ENCODE assay signal across 24 mouse cellular contexts in genomic region chr17:69474084-69474483, GRCm38 (mm10). TPM values are rescaled to one million over a fixed set of nuclear protein-coding genes. Genes with fewer than 3 reads are reported as not detected.
DNase-seq lines count a peak whose midpoint lies in the region; ATAC-seq and TF ChIP-seq lines count a peak whose summit lies in the region.
"Had no signal": no experiment of that assay in that cellular context is flagged by ENCODE, and none has a peak within 500 bp of the region (broad histone marks: within the 10 kb centered on the region; RNA-seq: fewer than 3 reads in every experiment).

No protein-coding gene starts in this region.

- no peaks in the 10 kb centered on the region for H3K27me3 ChIP-seq in forebrain, embryonic 14.5 days (replicated peaks; ENCODE audit: control insufficient read depth, insufficient read depth, low read length)
- H3K27me3 ChIP-seq in forebrain, embryonic 13.5 days, result 0 out of 2 replicates have a peak, but pooled peaks cover 6% of the 10 kb centered on the region
- no peaks in the 10 kb centered on the region; the same call in 1 of the 2 replicates for H3K27me3 ChIP-seq in forebrain, postnatal 0 days (ENCODE audit: insufficient read depth, low read length)
- H3K27me3 ChIP-seq in forebrain, embryonic 15.5 days, result no peaks in the 10 kb centered on the region
- no peaks in the 10 kb centered on the region for H3K27me3 ChIP-seq in hindbrain, postnatal 0 days (ENCODE audit: insufficient read depth, low read length)
- H3K27me3 ChIP-seq: CH12.LX had no signal

- H3K4me2 ChIP-seq in forebrain, embryonic 14.5 days (ENCODE audit: low read length), result no peak overlapping the region
- H3K4me2 ChIP-seq in forebrain, embryonic 13.5 days, result no peak overlapping the region
- H3K4me2 ChIP-seq in forebrain, postnatal 0 days (ENCODE audit: low read depth), result no peak overlapping the region
- H3K4me2 ChIP-seq in forebrain, embryonic 15.5 days (replicated peaks), result no peak overlapping the region
- no peak overlapping the region for H3K4me2 ChIP-seq in hindbrain, postnatal 0 days (ENCODE audit: low read depth, low read length)
- H3K4me2 ChIP-seq: embryonic facial prominence, embryonic 13.5 days; embryonic facial prominence, embryonic 15.5 days had no signal

- H3K9ac ChIP-seq in forebrain, embryonic 14.5 days (ENCODE audit: low read length), result no peak overlapping the region
- H3K9ac ChIP-seq in forebrain, embryonic 13.5 days, result no peak overlapping the region
- H3K9ac ChIP-seq in forebrain, postnatal 0 days, result no peak overlapping the region
- no peak overlapping the region for H3K9ac ChIP-seq in forebrain, embryonic 15.5 days (replicated peaks)
- H3K9ac ChIP-seq in hindbrain, postnatal 0 days (replicated peaks; ENCODE audit: low read length), result no peak overlapping the region
- H3K9ac ChIP-seq: embryonic facial prominence, embryonic 13.5 days; embryonic facial prominence, embryonic 15.5 days had no signal

- peak; percentile 21 for DNase-seq in forebrain, embryonic 14.5 days (ENCODE audit: low spot score)
- DNase-seq in forebrain, postnatal 0 days, result peak; percentile 48
- DNase-seq in hindbrain, postnatal 0 days (ENCODE audit: low spot score), result no peak
- DNase-seq: adrenal gland, adult 8-10 months; adrenal gland, postnatal 14 days; adrenal gland, postnatal 36 days; B cell, adult 2 months; cerebellum, adult 11-12 months; cerebellum, adult 9-11 months; cerebellum, postnatal 14 days; cerebellum, postnatal 36 days; embryo, embryonic 11 days had no signal

- TF ChIP-seq CTCF in forebrain, postnatal 0 days (IDR thresholded peaks at IDR 0.05; ENCODE audit: low read depth), result no peak
- TF ChIP-seq CTCF in hindbrain, postnatal 0 days (IDR thresholded peaks at IDR 0.05; ENCODE audit: low read depth), result no peak

- H3K27ac ChIP-seq in forebrain, embryonic 14.5 days (ENCODE audit: low read depth, low read length), result no peak overlapping the region
- H3K27ac ChIP-seq in forebrain, embryonic 13.5 days, result no peak overlapping the region
- H3K27ac ChIP-seq in forebrain, postnatal 0 days (ENCODE audit: low read depth, low read length), result no peak overlapping the region
- H3K27ac ChIP-seq in forebrain, embryonic 15.5 days (replicated peaks), result no peak overlapping the region
- H3K27ac ChIP-seq in hindbrain, postnatal 0 days, result no peak overlapping the region
- H3K27ac ChIP-seq: embryonic facial prominence, embryonic 13.5 days; embryonic facial prominence, embryonic 15.5 days had no signal

- no peaks in the 10 kb centered on the region for H3K36me3 ChIP-seq in forebrain, embryonic 14.5 days (ENCODE audit: control insufficient read depth, insufficient read depth, low read length)
- no peaks in the 10 kb centered on the region for H3K36me3 ChIP-seq in forebrain, embryonic 13.5 days (ENCODE audit: poor library complexity, severe bottlenecking)
- no peaks in the 10 kb centered on the region for H3K36me3 ChIP-seq in forebrain, postnatal 0 days (ENCODE audit: insufficient read depth)
- no peaks in the 10 kb centered on the region for H3K36me3 ChIP-seq in forebrain, embryonic 15.5 days
- H3K36me3 ChIP-seq in hindbrain, postnatal 0 days (ENCODE audit: insufficient read depth, low read length), result no peaks in the 10 kb centered on the region
- H3K36me3 ChIP-seq: embryonic facial prominence, embryonic 13.5 days; embryonic facial prominence, embryonic 15.5 days; G1E had no signal

- no peaks in the 10 kb centered on the region for H3K4me1 ChIP-seq in forebrain, embryonic 14.5 days (ENCODE audit: control insufficient read depth, insufficient read depth, low read length)
- H3K4me1 ChIP-seq in forebrain, embryonic 13.5 days, result 0 out of 2 replicates have a peak, but pooled peaks cover 3% of the 10 kb centered on the region
- peaks cover 4% of the 10 kb centered on the region; the same call in 1 of the 2 replicates for H3K4me1 ChIP-seq in forebrain, postnatal 0 days (ENCODE audit: insufficient read depth)
- H3K4me1 ChIP-seq in forebrain, embryonic 15.5 days, result peaks cover 8% of the 10 kb centered on the region; the same call in 1 of the 2 replicates
- H3K4me1 ChIP-seq in hindbrain, postnatal 0 days (ENCODE audit: insufficient read depth, low read length), result peaks cover 5% of the 10 kb centered on the region; the same call in 1 of the 2 replicates

- 55% methylated on average over 4 of the region's 4 CpGs for WGBS in forebrain, embryonic 14.5 days
- WGBS in forebrain, embryonic 13.5 days, result 54% methylated on average over 4 of the region's 4 CpGs
- WGBS in forebrain, postnatal 0 days, result 42% methylated on average over 4 of the region's 4 CpGs
- 44% methylated on average over 4 of the region's 4 CpGs for WGBS in forebrain, embryonic 15.5 days
- WGBS in hindbrain, postnatal 0 days, result 59% methylated on average over 4 of the region's 4 CpGs

- no peak overlapping the region for H3K4me3 ChIP-seq in forebrain, embryonic 14.5 days (ENCODE audit: low read depth, low read length)
- no peak overlapping the region for H3K4me3 ChIP-seq in forebrain, embryonic 13.5 days
- H3K4me3 ChIP-seq in forebrain, postnatal 0 days (ENCODE audit: low read depth, low read length), result no peak overlapping the region
- no peak overlapping the region for H3K4me3 ChIP-seq in forebrain, embryonic 15.5 days
- no peak overlapping the region for H3K4me3 ChIP-seq in hindbrain, postnatal 0 days (ENCODE audit: low read length)
- H3K4me3 ChIP-seq: embryonic facial prominence, embryonic 13.5 days; embryonic facial prominence, embryonic 15.5 days; erythroblast, embryonic 14.5 days had no signal

- ATAC-seq in forebrain, embryonic 14.5 days, result no peak
- ATAC-seq in forebrain, embryonic 13.5 days, result no peak; the same call in 1 of the 2 replicates
- ATAC-seq in forebrain, postnatal 0 days, result peak; percentile 62
- ATAC-seq in forebrain, embryonic 15.5 days (replicated peaks), result no peak
- no peak for ATAC-seq in hindbrain, postnatal 0 days
- ATAC-seq: activated CD4-positive, CD25-positive, alpha-beta regulatory T cell, adult 4 months; CD4-positive, CD25-positive, alpha-beta regulatory T cell, adult 4 months; Patski had no signal

- H3K9me3 ChIP-seq in forebrain, embryonic 14.5 days (replicated peaks; ENCODE audit: control insufficient read depth, low read length), result no peaks in the 10 kb centered on the region
- no peaks in the 10 kb centered on the region for H3K9me3 ChIP-seq in forebrain, embryonic 13.5 days (replicated peaks)
- no peaks in the 10 kb centered on the region for H3K9me3 ChIP-seq in forebrain, postnatal 0 days (ENCODE audit: low read length)
- no peaks in the 10 kb centered on the region for H3K9me3 ChIP-seq in forebrain, embryonic 15.5 days
- no peaks in the 10 kb centered on the region for H3K9me3 ChIP-seq in hindbrain, postnatal 0 days (ENCODE audit: low read length)
- H3K9me3 ChIP-seq: embryonic facial prominence, embryonic 13.5 days; embryonic facial prominence, embryonic 15.5 days had no signal

RNA-seq across cellular contexts. Expression of gene Akain1, which starts 35.0 kb away (rescaled TPM):
- polyA plus RNA-seq in forebrain, embryonic 14.5 days (2014; fragmentation: Nextera tagmentation; extraction: Ambion mirVana), result 0.21 and 0.36 TPM in 2 replicates
- polyA plus RNA-seq in forebrain, embryonic 13.5 days (2015; fragmentation: Nextera tagmentation; extraction: Ambion mirVana), result 0.13 and 0.15 TPM in 2 replicates
- 0.10 and 0.92 TPM in 2 replicates for total RNA-seq in forebrain, postnatal 0 days (2014; rRNA removed)
- polyA plus RNA-seq in forebrain, postnatal 0 days (2015; fragmentation: Nextera tagmentation; extraction: Ambion mirVana), result 0.64 and 0.65 TPM in 2 replicates
- 0.13 and 0.36 TPM in 2 replicates for polyA plus RNA-seq in forebrain, embryonic 15.5 days (2015; fragmentation: Nextera tagmentation; extraction: Ambion mirVana)
- total RNA-seq in hindbrain, postnatal 0 days (2014; rRNA removed), result 1.4 and 2.3 TPM in 2 replicates
- polyA plus RNA-seq in hindbrain, postnatal 0 days (2015; fragmentation: Nextera tagmentation; extraction: Ambion mirVana), result 1.9 and 2.3 TPM in 2 replicates
- total RNA-seq: adrenal gland, adult 18-20 months; adrenal gland, postnatal 14 days; adrenal gland, postnatal 36 days; CH12.LX; common myeloid progenitor, adult 5-6 weeks had no signal
- polyA plus RNA-seq: activated CD4-positive, CD25-positive, alpha-beta regulatory T cell, adult 4 months; CD4-positive, CD25-positive, alpha-beta regulatory T cell, adult 4 months; embryonic facial prominence, embryonic 13.5 days; embryonic facial prominence, embryonic 15.5 days; erythroblast, embryonic 14.5 days; G1E; Patski had no signal
